Mouse (Mus musculus): ENCODE results near the gene Eepd1. TPM values are rescaled to one million over a fixed set of nuclear protein-coding genes. Genes with fewer than 3 reads are reported as not detected.

The Eepd1 gene
- 1.6 TPM for polyA plus RNA-seq (2017; shearing (Covaris generic))

DNA sequence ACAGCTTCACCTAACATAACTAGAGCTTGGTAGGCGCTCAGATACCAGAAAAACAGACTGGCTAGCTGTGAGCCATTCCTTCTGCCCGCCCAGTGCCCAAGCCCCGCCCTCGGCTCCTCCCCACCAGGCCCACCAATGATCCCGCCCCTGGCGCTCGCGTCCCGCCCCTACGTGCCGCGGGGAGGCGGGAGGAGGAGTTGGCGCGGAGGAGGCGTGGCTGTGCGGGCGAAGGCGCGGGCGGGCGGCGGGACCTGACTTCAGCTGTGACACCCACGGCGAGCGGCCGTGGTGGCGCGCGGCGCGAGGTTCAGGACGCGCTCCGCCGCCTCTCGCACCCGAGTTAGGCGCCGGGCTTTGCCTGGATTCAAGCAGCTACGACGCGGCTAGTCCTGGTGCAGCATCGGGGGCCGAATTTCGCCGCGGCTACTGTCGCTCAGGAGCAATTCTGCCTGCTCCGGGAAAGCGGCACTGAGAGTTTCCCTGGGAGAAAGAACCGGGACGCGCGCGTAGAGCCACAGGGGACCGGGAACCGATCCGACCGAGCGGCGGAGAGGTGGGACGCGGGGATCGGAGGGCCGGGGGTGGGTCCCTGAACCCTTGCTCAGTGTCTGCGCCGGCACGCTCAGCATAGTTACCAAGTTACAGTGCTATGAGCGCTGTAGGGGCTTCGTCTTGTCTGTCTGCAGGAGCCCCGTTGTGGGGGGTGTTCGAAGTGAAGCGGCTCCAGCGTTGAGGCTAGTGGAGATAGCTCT, at the start of gene Eepd1:
Gene Eepd1, plus strand, starts transcription at position 204 of the 752 bp plus-strand sequence.

Other genes with a start within 250 kb of the Eepd1 start
- 229 TPM for gene Sept7, start 229.1 kb upstream of the Eepd1 start, polyA plus RNA-seq (2017; shearing (Covaris generic))